Mouse (Mus musculus) ES-CJ7 (cell line): Measurements from ENCODE around the gene Arf3.
A peak's percentile ranks its signal among the peaks of the same experiment; 100 is the strongest.

Experiments used
- DNase-seq: peaks from one replicate; pipeline ENCODE4 v3.0.0; 2011; ENCODE audit warnings: low read depth, low spot score

The Arf3 gene

DNA sequence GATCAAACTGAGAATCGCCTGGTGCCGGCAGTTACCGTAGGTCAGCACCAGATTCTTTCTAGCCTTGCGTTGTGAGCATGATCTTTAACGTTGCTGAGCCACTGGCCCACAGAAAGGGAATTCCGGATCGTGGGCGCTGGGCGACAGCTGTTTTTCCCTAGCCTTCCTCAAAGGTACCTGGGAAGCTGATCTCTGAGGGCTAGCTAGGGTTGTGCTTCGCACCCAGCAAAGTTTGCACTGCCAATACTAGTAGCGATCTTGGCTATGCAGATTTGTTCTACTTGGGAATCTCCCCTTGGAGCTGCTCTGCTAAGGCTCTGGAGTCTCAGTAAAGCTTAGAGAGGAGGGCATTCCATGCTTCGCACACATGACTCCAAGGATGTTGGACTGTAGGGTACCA is 28.2 kb upstream of the Arf3 start:
- DNase-seq = no peak

DNA sequence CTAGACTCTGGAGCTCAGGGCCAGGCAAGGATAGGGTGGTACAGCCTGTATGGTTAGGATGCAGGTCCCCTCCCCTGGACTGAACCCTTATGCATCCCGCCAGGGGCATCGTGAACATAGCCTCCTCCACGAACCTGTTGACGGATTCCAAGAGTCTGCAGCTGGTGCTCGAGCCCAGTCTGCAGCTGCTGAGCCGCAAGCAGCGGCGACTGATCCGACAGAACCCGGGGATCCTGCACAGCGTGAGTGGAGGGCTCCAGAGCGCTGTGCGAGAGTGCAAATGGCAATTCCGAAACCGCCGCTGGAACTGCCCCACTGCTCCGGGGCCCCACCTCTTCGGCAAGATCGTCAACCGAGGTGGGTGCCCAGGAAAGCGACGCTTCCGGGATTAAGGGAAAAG is 27.7 kb upstream of the Arf3 start:
- no peak for DNase-seq

DNA sequence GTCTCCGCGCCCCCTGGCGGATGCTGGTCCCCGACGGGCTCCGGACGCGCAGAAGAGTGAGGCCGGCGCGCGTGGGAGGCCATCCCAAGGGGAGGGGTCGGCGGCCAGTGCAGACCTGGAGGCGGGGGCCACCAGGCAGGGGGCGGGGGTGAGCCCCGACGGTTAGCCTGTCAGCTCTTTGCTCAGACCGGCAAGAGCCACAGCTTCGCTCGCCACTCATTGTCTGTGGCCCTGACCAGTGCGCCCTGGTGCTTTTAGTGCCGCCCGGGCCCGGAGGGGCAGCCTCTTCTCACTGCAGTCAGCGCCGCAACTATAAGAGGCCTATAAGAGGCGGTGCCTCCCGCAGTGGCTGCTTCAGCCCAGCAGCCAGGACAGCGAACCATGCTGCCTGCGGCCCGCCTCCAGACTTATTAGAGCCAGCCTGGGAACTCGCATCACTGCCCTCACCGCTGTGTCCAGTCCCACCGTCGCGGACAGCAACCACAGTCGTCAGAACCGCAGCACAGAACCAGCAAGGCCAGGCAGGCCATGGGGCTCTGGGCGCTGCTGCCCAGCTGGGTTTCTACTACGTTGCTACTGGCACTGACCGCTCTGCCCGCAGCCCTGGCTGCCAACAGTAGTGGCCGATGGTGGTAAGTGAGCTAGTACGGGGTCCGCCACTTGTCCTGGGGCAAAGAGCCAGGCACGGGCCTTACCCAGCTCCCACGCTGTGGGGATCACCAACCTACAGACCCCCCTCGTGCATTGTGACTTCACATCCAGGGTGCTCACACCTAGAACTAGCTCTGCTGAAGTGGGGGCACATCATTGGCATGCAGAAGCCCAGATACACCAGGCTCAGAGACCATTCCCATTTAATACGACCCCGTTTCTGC is 26.9 kb upstream of the Arf3 start, which contains the start of gene Wnt1:
Gene Wnt1 (plus strand): TSS at position 197 of the 875 bp plus-strand sequence.
- no peak for DNase-seq

DNA sequence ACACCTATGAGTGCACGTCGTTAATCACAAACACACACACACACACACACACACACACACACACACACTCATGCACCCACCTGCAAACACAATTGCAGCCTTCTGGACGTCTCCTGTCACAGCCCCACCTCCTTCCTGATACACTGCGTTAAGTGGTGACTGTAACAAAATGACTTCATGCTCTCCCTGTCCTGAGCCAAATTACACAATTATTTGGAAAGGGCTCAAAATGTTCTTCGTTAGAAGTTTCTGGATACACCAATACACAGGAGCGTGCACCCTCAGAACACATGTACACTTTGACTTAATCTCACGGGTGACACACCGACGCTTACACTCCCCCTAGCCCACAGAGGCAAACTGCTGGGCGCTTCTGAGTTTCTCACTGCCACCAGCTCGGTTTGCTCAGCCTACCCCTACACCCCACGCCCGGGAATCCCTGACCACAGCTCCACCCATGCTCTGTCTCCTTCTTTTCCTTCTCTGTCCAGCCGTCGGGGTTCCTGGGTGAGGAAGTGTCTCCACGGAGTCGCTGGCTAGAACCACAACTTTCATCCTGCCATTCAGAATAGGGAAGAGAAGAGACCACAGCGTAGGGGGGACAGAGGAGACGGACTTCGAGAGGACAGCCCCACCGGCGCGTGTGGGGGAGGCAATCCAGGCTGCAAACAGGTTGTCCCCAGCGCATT is 26.1 kb upstream of the Arf3 start:
- DNase-seq = no peak

DNA sequence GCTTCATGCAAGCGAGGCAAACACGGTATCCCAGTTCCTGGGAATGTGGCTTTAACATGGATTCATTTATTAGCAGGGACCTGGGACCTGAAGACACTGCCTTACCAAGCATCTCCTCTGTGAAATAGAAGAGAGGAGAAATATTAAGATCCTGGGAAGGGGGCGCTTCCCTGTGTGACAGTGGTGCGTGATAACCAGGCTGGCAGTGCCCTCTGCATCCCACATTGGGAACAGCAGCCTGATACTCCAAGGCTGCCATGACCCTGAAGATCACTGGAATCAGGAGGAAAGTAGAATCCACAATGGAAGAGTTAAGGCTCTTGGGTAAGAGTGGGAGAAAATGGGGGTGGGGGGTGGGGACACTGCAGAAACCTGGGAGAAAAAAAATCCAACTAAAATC is 24.9 kb upstream of the Arf3 start:
- peak; percentile 61 for DNase-seq

DNA sequence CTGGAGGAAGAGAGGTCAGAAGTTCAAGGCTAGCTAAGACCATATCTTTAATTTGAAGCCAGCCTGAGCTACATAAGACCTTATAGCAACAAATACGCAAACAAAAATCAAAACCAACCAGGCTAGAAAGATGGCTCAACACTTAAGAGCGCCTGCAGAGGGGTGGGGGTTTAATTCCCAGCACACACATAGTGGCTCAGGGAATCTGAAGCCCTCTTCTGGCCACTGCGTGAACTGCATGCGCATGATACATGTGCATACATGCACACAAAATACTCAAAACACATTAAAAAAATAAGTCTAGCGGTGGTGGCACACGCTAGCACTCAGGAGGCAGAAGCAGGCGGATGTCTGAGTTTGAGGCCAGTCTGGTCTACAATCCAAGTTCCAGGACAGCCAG is 22.7 kb upstream of the Arf3 start:
- DNase-seq = peak; percentile 82

DNA sequence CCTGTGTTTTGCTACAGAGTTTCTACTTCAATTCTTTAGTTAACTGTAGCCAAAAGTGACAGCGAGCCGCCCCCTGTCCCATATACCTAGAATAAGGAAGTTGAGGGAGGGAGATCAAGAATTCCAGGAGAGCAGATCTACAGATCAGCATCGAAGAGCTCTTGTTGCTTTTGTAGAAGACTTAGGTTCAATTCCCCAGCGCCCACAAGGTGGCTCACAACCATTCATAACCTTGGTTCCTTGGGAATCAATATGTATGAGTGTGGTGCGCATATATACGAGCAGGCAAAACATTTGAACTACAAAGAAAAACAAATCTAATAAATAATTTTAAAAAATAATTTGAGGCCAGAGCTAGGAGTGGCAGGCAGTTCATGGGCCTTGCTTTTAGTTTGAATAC is 18.2 kb upstream of the Arf3 start:
- peak; percentile 36 for DNase-seq

DNA sequence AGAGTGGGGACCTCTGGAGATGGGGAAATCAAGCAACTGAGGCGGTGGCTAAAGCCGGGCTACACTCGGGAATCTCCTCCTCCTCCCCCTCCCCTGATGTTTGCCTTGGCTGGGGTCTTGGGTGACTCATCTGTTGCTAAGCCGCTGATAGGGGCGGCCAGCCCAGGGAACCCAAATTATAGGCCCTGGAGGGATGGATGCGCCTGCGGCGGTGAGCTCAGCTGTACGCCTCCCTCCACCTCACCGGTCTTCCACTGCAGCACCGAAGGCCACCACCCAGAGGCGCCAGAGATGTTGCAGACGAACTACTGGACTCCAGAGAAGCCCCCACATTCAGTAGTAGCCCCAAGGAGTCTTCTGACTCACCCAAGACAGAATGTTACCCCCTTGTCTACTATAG is 17.6 kb upstream of the Arf3 start:
- peak; percentile 61 for DNase-seq

DNA sequence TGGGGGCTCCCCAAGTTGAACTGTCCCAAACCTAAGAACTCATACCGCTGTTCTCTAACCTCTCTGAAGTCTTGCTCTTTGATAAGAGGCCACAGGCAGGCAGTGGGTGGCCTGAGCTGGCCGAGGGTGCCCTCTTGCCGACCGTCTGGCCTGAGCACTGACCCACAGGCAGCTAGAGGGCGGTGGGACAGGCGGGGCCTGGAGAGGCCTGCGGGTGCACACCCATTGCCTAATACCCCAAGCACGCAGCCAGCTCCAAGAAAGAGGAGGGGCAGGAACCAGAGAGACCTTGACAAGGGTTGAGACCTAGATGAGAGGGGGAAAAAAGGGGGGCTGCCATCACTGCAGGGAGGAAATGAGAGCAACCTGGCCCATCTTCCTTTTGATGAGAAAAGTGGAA is 17.1 kb upstream of the Arf3 start:
- no peak for DNase-seq

DNA sequence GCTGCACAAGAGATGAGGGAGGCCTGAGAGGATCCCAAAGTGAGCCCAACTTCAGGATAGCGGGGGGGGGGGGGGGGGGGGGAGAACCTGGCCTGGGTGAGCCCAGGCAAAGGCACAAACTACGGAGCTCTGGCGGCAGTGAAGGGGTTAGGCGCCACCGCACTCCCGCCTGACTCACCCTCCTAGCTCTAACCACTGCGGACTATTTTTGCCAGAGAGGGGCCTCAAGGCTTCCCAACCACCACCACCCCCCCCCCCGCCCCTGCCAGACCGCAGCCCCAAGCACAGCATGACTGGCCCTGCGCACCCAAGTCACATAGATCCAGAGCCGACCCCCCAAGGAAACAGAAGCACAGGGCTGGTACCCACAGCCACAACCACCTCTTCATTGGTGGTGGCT is 15.8 kb upstream of the Arf3 start:
- DNase-seq = no peak

DNA sequence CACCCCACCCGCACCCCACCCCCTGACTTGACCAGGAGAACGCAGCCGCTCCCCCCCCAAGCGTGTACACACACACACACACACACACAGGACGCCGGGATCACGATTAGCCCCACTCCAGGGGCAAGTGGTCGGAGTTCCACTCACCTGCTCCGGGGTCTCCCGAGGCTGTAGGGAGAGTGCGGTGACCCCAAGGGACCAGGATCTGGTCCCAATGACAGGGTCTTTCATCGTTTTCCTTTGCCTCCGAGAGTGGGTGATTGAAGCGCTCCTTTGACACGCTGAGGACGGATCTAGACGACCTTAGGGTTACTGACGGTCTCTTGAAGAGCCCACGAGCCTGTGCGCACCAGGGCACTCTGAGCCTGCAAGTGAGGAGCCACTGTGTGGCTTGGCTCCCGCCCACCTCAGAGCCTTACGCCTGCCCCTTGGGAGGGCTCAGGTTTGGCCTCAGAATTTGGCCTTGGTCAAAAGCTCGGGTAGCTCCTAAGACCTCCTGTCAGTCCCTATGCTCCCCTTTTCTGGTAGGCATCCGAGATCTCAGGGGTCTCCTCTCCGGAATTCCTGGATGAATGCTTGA is 15.3 kb upstream of the Arf3 start:
- DNase-seq = peak; percentile 43

DNA sequence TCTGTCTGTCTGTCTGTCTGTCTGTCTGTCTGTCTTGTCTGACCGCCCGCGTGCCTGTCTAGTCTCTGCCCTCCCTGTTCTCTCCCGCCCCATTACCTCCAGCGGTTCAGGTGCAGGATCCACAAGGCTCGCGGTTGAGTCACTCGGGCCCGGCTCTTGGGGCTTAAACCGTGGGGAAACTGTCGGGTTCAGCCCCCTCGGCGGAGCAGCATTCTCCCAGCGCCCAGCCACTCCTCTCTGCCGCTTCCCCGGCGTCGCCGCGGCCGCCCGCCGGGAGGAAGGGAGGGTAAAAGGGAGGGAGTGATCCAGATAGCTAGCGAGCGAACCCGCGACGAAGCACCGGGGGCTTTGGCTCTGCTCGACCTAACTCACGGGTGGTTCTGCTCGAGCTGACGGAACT is 14.7 kb upstream of the Arf3 start, which contains the start of gene Wnt10b:
Gene Wnt10b (minus strand): TSS at position 389 of the 400 bp plus-strand sequence.
- peak; percentile 41 for DNase-seq

DNA sequence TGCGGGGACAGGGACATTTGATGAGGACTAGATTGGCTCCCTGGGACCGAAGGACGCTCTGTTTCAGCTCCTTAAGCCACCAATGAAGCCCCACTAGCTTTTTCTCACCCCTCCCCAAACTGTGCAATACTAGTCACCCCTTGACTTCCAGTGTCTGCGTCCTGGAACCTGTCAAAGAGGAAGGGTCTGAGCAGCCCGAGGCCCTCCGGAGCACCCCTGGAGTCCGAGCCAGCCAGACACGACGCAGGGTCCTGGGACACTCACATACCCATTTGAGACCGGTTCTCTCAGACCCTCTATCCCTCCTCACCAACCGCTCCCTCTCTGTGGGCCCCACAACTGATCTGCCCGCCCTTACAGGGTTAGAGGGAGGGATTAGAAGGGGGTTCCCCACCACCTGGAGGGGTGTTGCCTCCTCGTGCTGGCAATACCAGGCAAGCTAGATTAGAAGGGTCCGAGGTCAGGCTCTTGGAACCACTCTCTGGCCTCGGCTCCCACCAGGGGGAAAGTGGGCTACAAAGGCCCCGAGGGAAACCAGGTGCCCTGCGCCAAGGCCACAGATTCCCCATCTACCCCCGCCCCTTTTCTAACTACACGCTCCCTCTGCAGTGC is 14.1 kb upstream of the Arf3 start:
- DNase-seq = no peak

DNA sequence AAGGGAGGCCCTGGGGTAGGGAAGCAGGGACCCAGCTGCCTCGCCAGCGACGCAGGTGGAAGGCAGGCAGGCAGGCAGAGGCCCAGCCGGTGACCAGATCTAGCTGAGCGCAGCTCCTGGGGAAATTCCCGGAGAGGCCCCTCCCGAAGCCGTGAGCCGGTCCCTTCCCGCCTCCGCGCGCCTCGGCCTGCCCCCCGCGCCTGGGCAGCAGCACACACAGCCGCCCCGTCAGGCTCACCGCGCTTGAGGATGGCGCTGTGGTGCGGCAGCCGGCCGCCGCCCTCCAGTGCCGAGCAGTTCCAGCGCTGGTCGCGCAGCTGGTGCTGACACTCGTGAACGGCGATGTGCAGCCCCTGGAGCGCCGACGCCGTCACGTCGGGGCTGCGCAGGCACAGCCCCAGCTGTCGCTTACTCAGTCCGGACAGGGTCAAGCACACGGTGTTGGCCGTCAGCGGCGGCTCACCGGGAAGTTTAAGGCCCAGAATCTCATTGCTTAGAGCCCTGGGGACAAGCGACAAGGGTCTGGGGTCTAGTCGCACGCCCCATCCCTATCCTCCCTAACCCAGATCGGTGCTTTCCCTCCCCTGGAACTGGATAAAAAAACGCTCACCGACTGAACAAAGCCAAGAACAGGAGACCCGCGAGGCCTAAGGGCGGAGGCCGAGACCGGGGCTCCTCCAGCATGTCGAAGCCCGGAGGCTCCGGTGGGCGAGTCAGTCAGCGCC is 13.4 kb upstream of the Arf3 start:
- no peak for DNase-seq

DNA sequence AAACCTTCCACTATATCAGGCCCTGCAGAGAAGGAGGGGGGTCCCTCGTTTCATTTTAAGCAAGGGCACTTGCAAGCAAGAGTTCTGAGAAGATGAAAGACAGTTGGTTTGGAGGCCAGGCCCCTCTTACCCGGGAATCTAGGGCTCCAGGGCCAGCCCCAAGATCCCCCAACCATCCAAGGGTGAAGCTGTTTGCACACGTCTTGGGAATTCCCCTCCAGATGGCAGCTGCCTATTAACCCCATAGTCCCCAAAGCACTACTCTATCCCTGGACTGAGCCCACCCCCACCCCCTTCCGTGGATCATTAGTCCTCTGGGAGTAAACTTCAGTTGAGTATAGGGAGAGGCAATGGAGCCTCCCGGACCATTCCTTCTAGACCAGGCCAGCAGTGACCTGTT is 12.5 kb upstream of the Arf3 start:
- no peak for DNase-seq

DNA sequence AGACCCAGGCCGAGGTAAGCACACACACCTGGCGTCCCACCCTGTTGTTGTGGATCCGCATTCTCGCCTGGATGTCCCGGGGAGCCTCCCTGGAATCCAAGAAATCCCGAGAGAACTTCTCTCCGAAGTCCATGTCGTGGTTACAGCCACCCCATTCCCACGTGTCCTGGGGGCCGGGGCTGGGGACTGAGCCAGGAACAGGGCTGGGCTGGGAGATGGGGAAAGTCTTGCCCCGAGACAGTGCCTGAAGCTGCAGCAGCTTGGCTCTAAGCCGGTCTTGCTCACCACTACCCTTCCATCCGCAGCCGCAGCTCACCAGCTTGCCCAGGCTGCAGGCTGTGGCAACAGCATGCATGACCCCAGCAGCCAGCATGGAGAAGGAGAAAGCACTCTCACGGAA is 11.1 kb upstream of the Arf3 start:
- no peak for DNase-seq

DNA sequence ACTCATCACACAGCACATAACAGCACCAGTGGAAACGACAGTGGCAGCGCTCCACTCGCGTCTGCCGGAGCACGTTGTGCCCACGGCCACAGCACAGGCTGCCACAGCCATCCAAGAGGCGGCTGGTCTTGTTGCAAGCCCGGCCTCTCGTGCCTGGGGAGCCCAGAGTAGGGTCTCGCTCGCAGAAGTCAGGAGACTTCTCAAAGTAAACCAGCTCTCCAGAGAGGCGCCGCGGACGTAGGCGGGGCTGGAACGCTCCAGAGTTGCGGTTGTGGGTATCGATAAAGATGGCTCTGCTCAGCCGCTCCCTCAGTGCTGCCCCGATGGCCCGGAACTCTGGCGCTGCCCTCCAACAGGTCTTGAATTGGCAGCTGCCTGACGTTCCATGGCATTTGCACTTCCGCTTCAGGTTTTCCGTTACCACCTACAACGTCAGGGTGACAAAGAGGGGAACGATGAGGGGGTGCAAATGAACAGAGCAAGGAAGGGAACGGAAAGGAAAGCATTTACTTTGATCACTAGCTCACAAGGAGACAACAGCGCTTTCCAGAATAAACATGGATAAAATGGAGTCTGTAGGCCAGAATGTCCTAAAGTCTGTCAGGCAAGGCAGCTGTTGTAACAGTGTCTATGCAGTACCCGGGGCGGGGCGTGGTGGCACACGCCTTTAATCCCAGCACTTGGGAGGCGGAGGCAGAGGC is 9.6 kb upstream of the Arf3 start:
- peak; percentile 45 for DNase-seq

DNA sequence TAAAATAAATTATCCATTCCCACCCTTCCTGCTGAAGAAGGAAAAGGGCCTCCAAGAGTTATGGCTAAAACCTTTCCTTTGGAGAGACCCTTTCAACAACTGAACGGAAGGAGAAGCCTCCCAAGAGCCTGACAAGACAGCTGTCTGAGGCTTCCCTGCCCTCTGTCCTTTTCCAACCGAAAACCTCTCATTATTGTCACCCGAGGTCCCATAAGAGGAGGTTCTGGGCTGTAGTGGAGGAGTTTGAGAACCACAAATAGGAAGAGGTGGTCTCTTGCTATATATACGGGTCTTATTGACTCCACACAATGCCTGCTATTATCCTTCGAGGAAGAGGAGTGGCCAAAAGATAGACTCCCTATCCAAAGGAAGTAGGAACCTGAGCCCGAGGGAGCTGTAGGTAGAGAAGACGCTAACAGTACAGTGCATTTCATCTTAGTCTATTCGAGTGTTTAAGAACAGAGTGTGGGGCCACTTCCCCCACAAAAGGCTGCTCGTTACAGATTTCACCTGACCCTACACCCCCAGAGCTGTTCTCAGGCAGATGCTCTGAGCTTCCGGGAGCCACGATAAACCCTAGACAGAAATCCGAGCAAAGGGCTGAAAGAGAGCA is 8.9 kb upstream of the Arf3 start:
- no peak for DNase-seq

DNA sequence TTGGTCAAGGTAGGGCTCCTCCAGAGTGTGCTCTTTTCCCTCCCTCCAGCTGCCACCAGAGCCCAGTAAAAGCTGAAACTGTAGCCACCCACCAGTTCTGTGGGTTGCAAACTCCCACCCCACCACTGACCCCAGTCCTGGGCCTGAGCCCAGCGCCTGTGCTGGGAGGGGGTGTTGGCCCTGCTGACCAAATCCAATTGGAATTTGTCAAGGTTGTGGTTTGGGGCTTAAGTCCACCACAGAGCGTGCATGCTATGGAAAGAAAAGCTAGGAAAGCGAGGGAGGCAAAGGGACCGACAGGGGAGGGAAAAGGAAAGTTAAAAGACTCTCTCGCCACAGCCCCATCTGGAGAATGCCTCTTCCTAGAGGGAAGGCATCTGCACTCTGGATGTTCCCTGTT is 5.2 kb upstream of the Arf3 start:
- no peak for DNase-seq

DNA sequence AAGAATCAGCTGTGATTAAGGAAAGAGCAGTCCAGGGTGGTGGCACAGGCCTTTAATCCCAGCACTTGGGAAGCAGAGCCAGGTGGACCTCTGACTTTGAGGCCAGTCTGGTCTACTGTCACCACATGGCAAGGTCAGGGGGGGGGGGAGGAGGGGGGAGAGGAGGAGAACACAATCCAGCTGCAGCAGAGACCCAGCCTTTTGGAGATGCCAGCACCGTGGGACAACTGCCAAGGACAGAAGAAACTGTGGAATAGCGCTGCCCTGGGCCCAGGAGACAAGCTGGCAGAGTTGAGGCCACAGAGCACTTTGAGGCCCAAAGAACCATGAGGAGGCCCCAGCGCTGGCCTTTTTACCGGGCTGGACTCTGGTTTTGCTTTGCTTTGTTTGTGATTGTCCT is 2.9 kb upstream of the Arf3 start:
- no peak for DNase-seq
